Mouse (Mus musculus) megakaryocyte, embryonic 14.5 days (primary cell): ENCODE measurements around the gene Fam19a1. TPM values are rescaled to one million over a fixed set of nuclear protein-coding genes. Genes with fewer than 3 reads are reported as not detected.

Experiments
- H3K27me3 ChIP-seq: replicated peaks from 2 replicates; pipeline ENCODE3; 2012; ENCODE audit warnings: inconsistent platforms
- H3K36me3 ChIP-seq: replicated peaks from 2 replicates; pipeline ENCODE3; 2012; ENCODE audit warnings: low read length, inconsistent platforms, mixed read lengths
- H3K4me1 ChIP-seq: 2 replicates; pipeline ENCODE4 v1.6.1; 2012; ENCODE audit warnings: inconsistent platforms
- H3K4me3 ChIP-seq: replicated peaks from 2 replicates; pipeline ENCODE3; 2012; ENCODE audit warnings: moderate library complexity, mild to moderate bottlenecking, inconsistent platforms
- H3K9me3 ChIP-seq: 2 replicates; pipeline ENCODE4 v1.6.1; 2012; ENCODE audit warnings: inconsistent platforms
- FLI1 ChIP-seq: IDR thresholded peaks from 2 replicates; pipeline ENCODE4 v1.6.1; 2012; ENCODE audit warnings: low read length, inconsistent platforms, mixed read lengths
- GATA1 ChIP-seq: IDR thresholded peaks from 3 replicates; pipeline ENCODE4 v1.6.1; 2012; ENCODE audit warnings: mixed read lengths, low read length, inconsistent platforms, borderline replicate concordance
- polyA plus RNA-seq: library from polyadenylated mRNA; stranded (reverse); fragments of >175 nt; gene quantifications from 2 replicates; pipeline ENCODE4 v1.2.3, GENCODE M21; 2012; ENCODE audit warnings: low replicate concordance; ENCODE audit not compliant: insufficient read depth

Fam19a1 gene
- polyA plus RNA-seq, 1 experiment = not detected

DNA sequence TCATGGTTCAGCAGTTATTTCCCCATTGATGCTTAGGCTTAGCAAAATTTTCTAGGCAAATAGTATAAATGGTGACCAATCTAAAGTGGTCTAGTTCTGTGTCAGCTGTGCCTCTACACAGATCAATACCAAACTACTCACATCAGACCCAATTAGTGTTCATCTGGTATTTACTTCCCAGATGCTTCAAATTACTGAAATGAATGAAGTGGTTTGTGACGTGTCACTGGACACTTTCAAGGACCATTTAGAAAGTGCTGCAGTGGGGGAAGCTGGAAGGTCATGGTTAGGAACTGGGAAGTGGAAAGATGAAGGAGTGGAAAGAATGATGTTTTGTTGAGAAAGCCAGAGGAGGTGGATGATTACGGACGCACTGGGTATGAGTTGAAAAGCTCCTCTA lies 139.0 kb downstream of the Fam19a1 start:
- Histone ChIP-seq H3K9me3 (0 out of 2 replicates have a peak, but pooled peaks cover 4% of the 10 kb centered on the region), H3K4me3 (no peak overlapping the region), H3K4me1 (no peaks in the 10 kb centered on the region), H3K36me3 (no peaks in the 10 kb centered on the region), H3K27me3 (no peaks in the 10 kb centered on the region)
- TF ChIP-seq GATA1 = no peak
- TF ChIP-seq FLI1 = no peak

DNA sequence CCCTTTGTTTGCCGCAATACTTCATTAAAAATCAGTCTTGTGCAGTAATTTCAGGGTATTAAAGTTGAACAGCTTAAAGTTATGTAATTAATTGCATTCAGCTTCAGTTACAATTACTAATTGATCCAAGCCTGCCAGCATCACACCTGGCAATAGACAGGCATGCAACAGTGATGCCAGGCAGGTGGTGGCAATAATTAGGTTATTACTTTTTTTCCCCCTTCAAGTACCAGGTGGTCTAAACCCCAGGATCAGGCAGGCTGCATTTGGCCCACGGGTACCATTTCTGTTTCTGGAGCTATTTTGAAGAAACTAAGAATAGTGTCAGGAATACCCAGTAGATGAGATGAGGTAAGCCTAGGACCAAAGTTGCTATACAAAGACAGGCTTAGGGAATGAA lies 141.9 kb downstream of the Fam19a1 start:
- Histone ChIP-seq H3K4me1 (no peaks in the 10 kb centered on the region), H3K9me3 (no peaks in the 10 kb centered on the region)
- TF ChIP-seq FLI1 = no peak
- TF ChIP-seq GATA1 = no peak

DNA sequence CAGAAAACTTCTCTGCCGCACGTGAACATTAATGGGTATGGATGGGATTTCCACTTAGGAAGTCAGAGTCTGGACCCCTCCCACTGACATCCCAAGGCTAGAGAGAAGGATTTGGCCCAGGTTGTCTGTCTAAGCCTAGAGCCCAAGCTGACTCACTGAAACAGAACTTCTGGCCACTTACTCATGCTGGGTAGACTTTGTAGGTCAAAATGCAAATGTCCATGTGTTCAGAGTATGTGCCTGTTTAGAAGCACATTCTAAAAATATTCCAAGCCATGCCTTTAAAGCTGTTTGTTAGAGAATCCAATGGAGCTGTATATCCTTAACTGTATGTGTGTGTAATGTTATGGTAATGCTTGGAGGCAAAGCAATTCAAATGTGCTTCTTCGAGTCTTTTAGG lies 145.7 kb downstream of the Fam19a1 start:
- peaks cover 6% of the 10 kb centered on the region; the same call in 1 of the 2 replicates for H3K9me3 ChIP-seq
- no peaks in the 10 kb centered on the region for H3K4me1 ChIP-seq
- H3K27me3 ChIP-seq = no peaks in the 10 kb centered on the region
- H3K36me3 ChIP-seq = no peaks in the 10 kb centered on the region
- no peak overlapping the region for H3K4me3 ChIP-seq
- TF ChIP-seq FLI1 = no peak
- no peak for TF ChIP-seq GATA1

More for the DNA sequence above, 141.9 kb downstream of the Fam19a1 start:
- Histone ChIP-seq H3K4me3 (no peak overlapping the region), H3K27me3 (no peaks in the 10 kb centered on the region), H3K36me3 (no peaks in the 10 kb centered on the region)

DNA sequence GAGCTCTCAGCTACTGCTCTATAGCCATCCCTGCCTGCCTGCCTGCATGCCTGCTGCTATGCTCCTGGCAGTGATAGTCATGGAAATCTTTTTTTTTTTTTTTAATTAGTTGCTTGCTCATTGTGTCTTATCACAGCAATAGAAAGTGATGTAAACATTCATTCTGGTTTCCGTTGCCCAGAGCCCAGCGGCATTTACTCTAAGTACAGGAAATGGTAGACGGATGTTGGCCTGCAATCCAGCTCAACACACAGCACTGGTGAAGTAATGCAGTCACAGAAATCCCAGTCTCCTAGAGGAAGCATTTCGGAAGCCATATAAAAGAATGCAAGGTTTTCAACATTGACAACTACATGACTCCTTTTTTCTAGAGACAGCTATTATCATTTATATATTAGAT lies 153.5 kb downstream of the Fam19a1 start:
- H3K27me3 ChIP-seq = no peaks in the 10 kb centered on the region
- no peaks in the 10 kb centered on the region for H3K36me3 ChIP-seq
- TF ChIP-seq GATA1 (no peak), FLI1 (no peak)
- no peak overlapping the region for H3K4me3 ChIP-seq
- no peaks in the 10 kb centered on the region for H3K4me1 ChIP-seq
- peaks cover 12% of the 10 kb centered on the region; the same call in 1 of the 2 replicates for H3K9me3 ChIP-seq

DNA sequence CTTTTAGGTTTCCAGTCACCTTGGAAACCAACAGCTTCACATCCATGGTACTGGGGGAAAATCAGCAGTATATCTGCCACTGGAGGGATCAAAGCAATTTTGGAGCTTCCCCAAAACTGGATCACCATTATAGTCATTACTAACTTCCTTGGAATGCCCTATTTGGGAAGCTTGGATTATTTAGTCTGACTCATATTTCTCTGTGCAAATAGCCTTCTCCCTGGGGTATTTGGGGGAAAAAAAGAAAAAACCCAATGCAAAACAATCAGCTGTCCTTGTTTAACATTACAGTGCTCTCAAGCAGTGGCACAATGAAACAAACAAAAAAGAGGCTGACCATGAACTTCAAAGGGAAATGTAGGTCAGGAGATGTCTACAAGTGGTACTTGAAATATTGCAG lies 155.8 kb downstream of the Fam19a1 start:
- Histone ChIP-seq H3K36me3 (no peaks in the 10 kb centered on the region), H3K4me1 (no peaks in the 10 kb centered on the region), H3K27me3 (no peaks in the 10 kb centered on the region), H3K9me3 (peaks cover 7% of the 10 kb centered on the region; the same call in 1 of the 2 replicates), H3K4me3 (no peak overlapping the region)
- TF ChIP-seq FLI1 (no peak), GATA1 (no peak)

DNA sequence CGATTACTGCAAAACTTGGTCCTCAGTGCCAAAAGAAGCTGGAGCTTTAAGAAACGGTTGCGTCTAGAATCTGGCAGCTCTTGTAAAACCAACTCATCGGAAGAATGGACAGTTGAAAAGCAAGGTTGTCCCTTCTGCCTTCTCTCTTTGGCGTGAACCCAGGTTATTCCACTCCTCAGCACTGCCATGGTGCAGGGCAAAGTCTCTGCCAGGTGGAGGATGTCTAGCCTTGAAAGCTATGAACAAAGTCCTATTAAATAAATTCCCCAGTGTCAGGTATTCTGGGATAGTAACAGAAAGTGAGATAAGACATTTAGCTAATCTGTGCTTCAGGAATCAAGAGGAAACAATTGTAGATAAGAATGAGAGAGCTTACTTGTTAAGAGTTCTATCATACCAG lies 157.5 kb downstream of the Fam19a1 start:
- peaks cover 3% of the 10 kb centered on the region; the same call in 1 of the 2 replicates for H3K9me3 ChIP-seq
- H3K4me3 ChIP-seq = no peak overlapping the region
- H3K36me3 ChIP-seq = no peaks in the 10 kb centered on the region
- H3K27me3 ChIP-seq = no peaks in the 10 kb centered on the region
- TF ChIP-seq FLI1 (no peak), GATA1 (no peak)
- H3K4me1 ChIP-seq = no peaks in the 10 kb centered on the region

DNA sequence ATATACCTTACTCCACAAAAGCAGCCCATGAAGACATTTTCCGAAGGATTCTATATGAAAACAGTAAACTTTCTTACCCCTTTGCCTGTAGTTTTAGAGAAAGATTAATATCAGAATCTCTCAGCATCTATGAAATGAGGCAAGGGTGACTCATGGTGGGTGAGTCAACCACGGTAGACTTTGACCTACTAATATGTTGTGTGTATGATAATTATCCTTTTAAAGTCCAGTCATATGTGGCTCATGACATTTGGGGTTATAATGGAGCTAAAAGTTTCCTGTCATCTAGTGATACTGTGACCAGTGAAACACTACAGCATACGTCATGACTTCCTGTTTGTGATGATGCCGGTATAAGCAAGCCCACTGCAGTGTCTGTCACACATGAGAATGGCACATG lies 170.8 kb downstream of the Fam19a1 start:
- Histone ChIP-seq H3K4me3 (no peak overlapping the region), H3K36me3 (no peaks in the 10 kb centered on the region), H3K4me1 (no peaks in the 10 kb centered on the region), H3K9me3 (peaks cover 16% of the 10 kb centered on the region; the same call in 1 of the 2 replicates), H3K27me3 (no peaks in the 10 kb centered on the region)
- TF ChIP-seq GATA1 (no peak), FLI1 (no peak)

DNA sequence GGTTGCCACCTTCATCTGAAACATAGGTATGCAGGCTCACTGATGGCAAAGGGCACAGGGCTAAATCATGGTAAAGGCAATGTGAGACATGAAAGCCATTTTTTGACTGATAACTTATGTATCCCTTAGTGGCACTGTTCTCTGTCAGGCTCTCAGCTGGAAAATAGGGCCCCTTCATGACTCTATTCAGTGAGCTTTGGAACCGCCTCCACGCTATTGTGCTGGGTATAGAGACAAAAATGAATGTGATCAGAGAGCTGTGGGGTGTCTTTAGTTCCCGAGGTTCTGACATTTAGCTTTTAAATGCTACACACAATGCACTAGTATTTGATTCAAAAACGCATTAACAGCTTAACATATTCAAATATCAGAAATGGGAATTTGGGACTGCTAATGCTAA lies 171.6 kb downstream of the Fam19a1 start:
- no peaks in the 10 kb centered on the region for H3K27me3 ChIP-seq
- H3K36me3 ChIP-seq = no peaks in the 10 kb centered on the region
- H3K9me3 ChIP-seq = peaks cover 19% of the 10 kb centered on the region; the same call in 1 of the 2 replicates
- H3K4me3 ChIP-seq = no peak overlapping the region
- no peaks in the 10 kb centered on the region for H3K4me1 ChIP-seq
- TF ChIP-seq GATA1 (no peak), FLI1 (no peak)

DNA sequence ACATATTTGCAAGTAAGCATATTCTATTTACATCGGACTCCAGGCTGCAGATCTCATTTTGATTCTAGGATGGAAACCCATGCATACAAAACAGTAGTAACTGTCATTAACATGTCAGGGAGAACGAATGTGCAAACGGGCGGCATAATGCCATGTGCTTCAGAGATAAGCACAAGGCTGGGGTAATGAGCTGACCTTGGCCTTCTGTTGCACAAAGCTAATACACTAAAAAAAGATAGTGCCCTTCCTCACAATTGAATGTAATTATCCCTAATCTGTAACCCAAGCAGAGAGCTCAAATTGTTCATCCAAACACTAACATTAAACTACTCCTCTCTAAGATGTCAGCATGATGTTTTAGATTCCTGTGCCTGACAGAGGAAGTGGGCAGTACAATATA lies 173.3 kb downstream of the Fam19a1 start:
- no peaks in the 10 kb centered on the region for H3K4me1 ChIP-seq
- H3K27me3 ChIP-seq = no peaks in the 10 kb centered on the region
- H3K9me3 ChIP-seq = peaks cover 13% of the 10 kb centered on the region; the same call in 1 of the 2 replicates
- H3K4me3 ChIP-seq = no peak overlapping the region
- H3K36me3 ChIP-seq = no peaks in the 10 kb centered on the region
- TF ChIP-seq GATA1 (no peak), FLI1 (no peak)

DNA sequence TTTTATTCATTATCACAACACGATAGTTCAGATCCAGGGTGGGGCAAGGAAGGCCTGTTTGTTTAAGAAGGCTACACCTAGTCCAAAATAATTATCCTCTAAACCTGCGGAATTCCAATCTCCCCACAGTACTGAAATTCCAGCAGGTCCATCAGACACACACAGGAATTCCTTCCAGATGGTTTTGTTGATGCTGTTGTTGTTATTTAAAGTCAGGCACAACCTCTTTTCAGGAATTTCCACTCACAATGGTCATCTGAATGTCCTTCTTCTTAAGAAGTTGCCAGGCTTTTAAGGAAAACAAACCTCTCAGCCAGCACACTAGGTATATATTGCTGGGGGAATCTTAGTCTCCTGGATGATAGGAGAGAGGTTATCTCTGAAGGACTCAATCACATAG lies 174.4 kb downstream of the Fam19a1 start:
- no peaks in the 10 kb centered on the region for H3K4me1 ChIP-seq
- H3K36me3 ChIP-seq = no peaks in the 10 kb centered on the region
- TF ChIP-seq GATA1 = no peak
- TF ChIP-seq FLI1 = no peak
- H3K4me3 ChIP-seq = no peak overlapping the region
- no peaks in the 10 kb centered on the region for H3K27me3 ChIP-seq
- peaks cover 12% of the 10 kb centered on the region; the same call in 1 of the 2 replicates for H3K9me3 ChIP-seq

DNA sequence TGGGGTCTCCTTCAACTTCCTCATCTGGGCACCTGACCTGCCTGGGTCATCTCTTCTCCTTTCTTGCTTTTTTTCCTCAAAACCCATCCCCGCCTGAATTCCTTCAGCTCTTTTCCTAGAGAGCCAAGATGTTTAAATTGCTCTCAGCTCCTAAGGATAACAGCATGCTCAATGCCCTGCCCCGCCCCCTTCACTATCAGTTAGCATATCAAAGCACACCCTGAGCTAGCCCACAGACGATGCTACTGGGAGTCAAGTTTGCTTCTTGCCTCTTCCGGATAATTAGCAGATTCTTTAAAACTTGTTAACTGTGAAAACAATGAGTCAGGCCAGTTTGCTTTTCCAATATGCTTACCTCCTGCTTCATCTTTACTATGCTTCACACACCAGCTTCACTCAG lies 176.7 kb downstream of the Fam19a1 start:
- no peaks in the 10 kb centered on the region for H3K36me3 ChIP-seq
- no peak for TF ChIP-seq GATA1
- no peak for TF ChIP-seq FLI1
- H3K9me3 ChIP-seq = peaks cover 3% of the 10 kb centered on the region; the same call in 1 of the 2 replicates
- H3K27me3 ChIP-seq = no peaks in the 10 kb centered on the region
- H3K4me1 ChIP-seq = no peaks in the 10 kb centered on the region
- H3K4me3 ChIP-seq = no peak overlapping the region
